Mouse (Mus musculus): Measurements from ENCODE around the gene Pomgnt2.

Pomgnt2 gene

GRCm38 (mm10) chr9:121997010-121997409 lies at the start of gene Pomgnt2:
Gene Pomgnt2 (minus strand): TSS chr9:121997110.
- no peak for TF ChIP-seq NANOG (IDR thresholded peaks at IDR 0.05; ENCODE audit: borderline replicate concordance, low read length)
- Histone ChIP-seq H3K4me1 (replicated peaks; ENCODE audit: low read depth, low read length) (peaks cover 12% of the 10 kb centered on the region), H3K36me3 (ENCODE audit: insufficient read depth, low read length) (peaks cover 28% of the 10 kb centered on the region), H3K4me3 (replicated peaks; ENCODE audit: low read length) (peak within 1 kb of the TSS; percentile 92), H3K9me3 (ENCODE audit: low read length) (peaks cover 7% of the 10 kb centered on the region), H3K27me3 (ENCODE audit: insufficient read depth, low read length) (peaks cover 32% of the 10 kb centered on the region)

GRCm38 (mm10) chr9:122039848-122040247 lies 42.9 kb upstream of the Pomgnt2 start:
- TF ChIP-seq NANOG (IDR thresholded peaks at IDR 0.05; ENCODE audit: borderline replicate concordance, low read length): no peak
- TF ChIP-seq CTCF (conservative IDR thresholded peaks at IDR 0.05; ENCODE audit: low read length): no peak
- TF ChIP-seq POU5F1 (IDR thresholded peaks at IDR 0.05; ENCODE audit: borderline replicate concordance, low read length): no peak
- no peaks in the 10 kb centered on the region for H3K36me3 ChIP-seq (ENCODE audit: insufficient read depth, low read length)
- H3K27me3 ChIP-seq (ENCODE audit: insufficient read depth, low read length): no peaks in the 10 kb centered on the region
- no peaks in the 10 kb centered on the region for H3K4me1 ChIP-seq (replicated peaks; ENCODE audit: low read depth, low read length)
- H3K4me3 ChIP-seq (replicated peaks; ENCODE audit: low read length): no peak overlapping the region
- H3K9me3 ChIP-seq (ENCODE audit: low read length): no peaks in the 10 kb centered on the region

DNA sequence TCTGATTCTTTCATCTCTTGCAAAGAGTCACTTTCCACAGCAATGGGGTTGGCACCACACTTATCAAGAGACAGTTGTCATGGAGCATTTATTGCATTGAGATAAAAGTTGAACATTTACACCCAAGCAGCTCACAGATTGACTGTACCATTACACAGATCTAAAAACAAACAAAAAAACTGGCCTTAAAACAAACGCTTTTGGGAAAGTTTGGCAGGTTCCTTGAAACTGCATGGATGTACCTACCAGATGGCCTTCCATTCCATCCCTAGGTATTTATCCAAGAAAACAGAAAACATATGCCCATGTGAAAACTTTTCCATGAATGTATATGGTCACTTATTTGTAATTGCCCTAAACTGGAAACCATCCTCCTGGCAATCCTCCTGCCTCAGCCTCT lies 41.7 kb upstream of the Pomgnt2 start:
- Histone ChIP-seq H3K4me1 (replicated peaks; ENCODE audit: low read depth, low read length) (no peaks in the 10 kb centered on the region), H3K9me3 (ENCODE audit: low read length) (no peaks in the 10 kb centered on the region), H3K4me3 (replicated peaks; ENCODE audit: low read length) (no peak overlapping the region), H3K36me3 (ENCODE audit: insufficient read depth, low read length) (no peaks in the 10 kb centered on the region), H3K27me3 (ENCODE audit: insufficient read depth, low read length) (no peaks in the 10 kb centered on the region)
- TF ChIP-seq NANOG (IDR thresholded peaks at IDR 0.05; ENCODE audit: borderline replicate concordance, low read length): no peak
- no peak for TF ChIP-seq CTCF (conservative IDR thresholded peaks at IDR 0.05; ENCODE audit: low read length)
- no peak for TF ChIP-seq POU5F1 (IDR thresholded peaks at IDR 0.05; ENCODE audit: borderline replicate concordance, low read length)

DNA sequence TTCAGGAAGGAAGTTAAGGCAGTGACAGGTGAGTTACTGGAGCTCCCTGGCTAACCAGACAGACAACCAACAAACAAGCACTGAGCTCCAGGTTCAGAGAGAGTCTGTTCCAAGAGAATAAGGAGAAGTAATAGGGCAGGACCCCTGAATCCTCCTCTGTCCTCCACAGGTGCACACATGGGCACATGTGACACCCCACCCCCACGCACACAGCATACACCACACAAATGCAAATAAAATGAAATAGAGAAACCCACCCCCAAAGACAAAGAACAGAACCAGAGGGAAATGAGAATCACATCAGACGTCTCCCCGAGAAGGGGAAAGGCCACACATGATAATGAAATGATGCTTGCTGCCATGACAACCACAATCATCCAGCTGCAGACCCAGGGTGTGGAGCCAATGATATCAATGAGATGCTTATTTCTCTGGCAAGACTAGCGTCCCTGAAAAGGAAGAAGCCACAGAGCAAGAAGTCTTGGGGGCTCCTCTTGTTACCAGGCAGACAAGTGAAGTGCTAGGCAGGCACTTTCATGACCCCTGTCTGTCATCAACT lies 39.7 kb upstream of the Pomgnt2 start:
- Histone ChIP-seq H3K27me3 (ENCODE audit: insufficient read depth, low read length) (no peaks in the 10 kb centered on the region), H3K36me3 (ENCODE audit: insufficient read depth, low read length) (no peaks in the 10 kb centered on the region), H3K4me1 (replicated peaks; ENCODE audit: low read depth, low read length) (no peaks in the 10 kb centered on the region), H3K4me3 (replicated peaks; ENCODE audit: low read length) (no peak overlapping the region), H3K9me3 (ENCODE audit: low read length) (no peaks in the 10 kb centered on the region)
- no peak for TF ChIP-seq CTCF (conservative IDR thresholded peaks at IDR 0.05; ENCODE audit: low read length)
- TF ChIP-seq NANOG (IDR thresholded peaks at IDR 0.05; ENCODE audit: borderline replicate concordance, low read length): no peak
- no peak for TF ChIP-seq POU5F1 (IDR thresholded peaks at IDR 0.05; ENCODE audit: borderline replicate concordance, low read length)

GRCm38 (mm10) chr9:122035807-122036206 lies 38.9 kb upstream of the Pomgnt2 start:
- H3K27me3 ChIP-seq (ENCODE audit: insufficient read depth, low read length): no peaks in the 10 kb centered on the region
- H3K4me1 ChIP-seq (replicated peaks; ENCODE audit: low read depth, low read length): no peaks in the 10 kb centered on the region
- TF ChIP-seq POU5F1 (IDR thresholded peaks at IDR 0.05; ENCODE audit: borderline replicate concordance, low read length): no peak
- no peak for TF ChIP-seq NANOG (IDR thresholded peaks at IDR 0.05; ENCODE audit: borderline replicate concordance, low read length)
- TF ChIP-seq CTCF (conservative IDR thresholded peaks at IDR 0.05; ENCODE audit: low read length): no peak
- no peak overlapping the region for H3K4me3 ChIP-seq (replicated peaks; ENCODE audit: low read length)
- no peaks in the 10 kb centered on the region for H3K36me3 ChIP-seq (ENCODE audit: insufficient read depth, low read length)
- no peaks in the 10 kb centered on the region for H3K9me3 ChIP-seq (ENCODE audit: low read length)

DNA sequence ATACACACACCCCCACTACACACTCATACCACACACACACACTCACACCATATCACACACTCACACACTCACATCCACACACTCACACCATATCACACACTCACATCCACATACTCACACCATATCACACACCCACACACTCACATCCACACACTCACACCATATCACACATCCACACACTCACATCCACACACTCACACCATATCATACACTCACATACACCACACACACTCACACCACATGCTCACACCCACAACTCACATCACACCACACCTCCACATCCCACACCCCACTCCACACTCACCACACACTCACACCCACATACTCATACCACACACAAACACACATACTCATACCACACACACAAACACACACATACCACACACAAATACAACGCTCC lies 38.0 kb upstream of the Pomgnt2 start:
- no peaks in the 10 kb centered on the region for H3K27me3 ChIP-seq (ENCODE audit: insufficient read depth, low read length)
- no peaks in the 10 kb centered on the region for H3K9me3 ChIP-seq (ENCODE audit: low read length)
- H3K4me3 ChIP-seq (replicated peaks; ENCODE audit: low read length): no peak overlapping the region
- H3K4me1 ChIP-seq (replicated peaks; ENCODE audit: low read depth, low read length): no peaks in the 10 kb centered on the region
- TF ChIP-seq CTCF (conservative IDR thresholded peaks at IDR 0.05; ENCODE audit: low read length) (no peak), POU5F1 (IDR thresholded peaks at IDR 0.05; ENCODE audit: borderline replicate concordance, low read length) (no peak), NANOG (IDR thresholded peaks at IDR 0.05; ENCODE audit: borderline replicate concordance, low read length) (no peak)
- H3K36me3 ChIP-seq (ENCODE audit: insufficient read depth, low read length): no peaks in the 10 kb centered on the region

DNA sequence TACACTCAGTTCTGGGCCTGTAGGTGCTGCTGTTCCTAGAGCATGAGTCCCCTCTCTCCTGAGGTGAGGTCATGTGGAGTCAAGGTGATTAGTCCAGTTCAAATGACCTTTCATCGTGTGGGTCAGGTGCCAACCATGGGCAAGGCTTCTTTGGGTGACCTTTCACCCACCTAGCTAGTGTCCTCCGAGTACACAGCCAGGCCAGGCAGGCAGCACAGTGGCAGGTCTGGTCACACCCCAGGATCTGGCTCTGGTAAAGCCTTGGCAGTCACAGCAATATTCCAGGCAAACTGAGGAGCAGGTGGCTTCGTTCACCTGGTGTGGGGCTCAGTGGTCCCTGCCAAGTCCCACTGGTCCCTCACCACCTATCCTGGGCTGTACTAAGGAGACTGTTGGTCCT lies 35.2 kb upstream of the Pomgnt2 start:
- no peaks in the 10 kb centered on the region for H3K4me1 ChIP-seq (replicated peaks; ENCODE audit: low read depth, low read length)
- H3K36me3 ChIP-seq (ENCODE audit: insufficient read depth, low read length): no peaks in the 10 kb centered on the region
- no peaks in the 10 kb centered on the region for H3K9me3 ChIP-seq (ENCODE audit: low read length)
- H3K27me3 ChIP-seq (ENCODE audit: insufficient read depth, low read length): no peaks in the 10 kb centered on the region
- TF ChIP-seq NANOG (IDR thresholded peaks at IDR 0.05; ENCODE audit: borderline replicate concordance, low read length): no peak
- no peak for TF ChIP-seq CTCF (conservative IDR thresholded peaks at IDR 0.05; ENCODE audit: low read length)
- TF ChIP-seq POU5F1 (IDR thresholded peaks at IDR 0.05; ENCODE audit: borderline replicate concordance, low read length): no peak
- no peak overlapping the region for H3K4me3 ChIP-seq (replicated peaks; ENCODE audit: low read length)

DNA sequence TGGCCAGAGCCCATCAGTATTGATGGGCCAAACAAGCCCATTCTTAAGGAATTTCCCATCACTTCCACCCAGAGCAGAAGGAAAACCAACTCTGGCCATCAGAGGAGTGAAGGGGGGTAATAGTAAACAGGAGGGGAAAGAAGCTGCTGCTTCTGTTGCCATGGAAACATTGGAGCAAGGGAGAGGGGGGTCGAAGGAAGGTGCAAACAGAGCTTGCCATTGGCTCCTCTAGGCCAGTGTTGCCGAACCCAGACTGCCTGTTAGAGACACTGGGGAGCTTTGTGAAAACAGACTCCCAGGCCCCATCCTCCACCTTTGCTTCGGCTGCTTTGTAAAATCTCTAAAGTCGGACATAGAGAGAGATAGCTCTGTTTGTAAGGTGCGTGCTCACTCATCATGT lies 33.8 kb upstream of the Pomgnt2 start:
- Histone ChIP-seq H3K36me3 (ENCODE audit: insufficient read depth, low read length) (no peaks in the 10 kb centered on the region), H3K9me3 (ENCODE audit: low read length) (no peaks in the 10 kb centered on the region), H3K4me1 (replicated peaks; ENCODE audit: low read depth, low read length) (no peaks in the 10 kb centered on the region), H3K27me3 (ENCODE audit: insufficient read depth, low read length) (no peaks in the 10 kb centered on the region), H3K4me3 (replicated peaks; ENCODE audit: low read length) (no peak overlapping the region)
- TF ChIP-seq NANOG (IDR thresholded peaks at IDR 0.05; ENCODE audit: borderline replicate concordance, low read length) (no peak), CTCF (conservative IDR thresholded peaks at IDR 0.05; ENCODE audit: low read length) (no peak), POU5F1 (IDR thresholded peaks at IDR 0.05; ENCODE audit: borderline replicate concordance, low read length) (no peak)

GRCm38 (mm10) chr9:122029765-122030164 lies 32.9 kb upstream of the Pomgnt2 start:
- H3K4me1 ChIP-seq (replicated peaks; ENCODE audit: low read depth, low read length): no peaks in the 10 kb centered on the region
- TF ChIP-seq POU5F1 (IDR thresholded peaks at IDR 0.05; ENCODE audit: borderline replicate concordance, low read length) (no peak), CTCF (conservative IDR thresholded peaks at IDR 0.05; ENCODE audit: low read length) (no peak), NANOG (IDR thresholded peaks at IDR 0.05; ENCODE audit: borderline replicate concordance, low read length) (no peak)

More at GRCm38 (mm10) chr9:122029765-122030164, 32.9 kb upstream of the Pomgnt2 start:
- Histone ChIP-seq H3K36me3 (ENCODE audit: insufficient read depth, low read length) (no peaks in the 10 kb centered on the region), H3K27me3 (ENCODE audit: insufficient read depth, low read length) (no peaks in the 10 kb centered on the region), H3K9me3 (ENCODE audit: low read length) (no peaks in the 10 kb centered on the region), H3K4me3 (replicated peaks; ENCODE audit: low read length) (no peak overlapping the region)
